Mouse (Mus musculus) thymus, adult 2 months (tissue): ENCODE data around the gene Pglyrp1.
A peak's percentile ranks its signal among the peaks of the same experiment; 100 is the strongest.

ENCODE experiments used
- CTCF ChIP-seq: fragments of 200-500 bp; IDR thresholded peaks from 2 replicates; pipeline ENCODE4 v1.5.1; 2012; ENCODE audit warnings: mild to moderate bottlenecking, control low read depth, low read length, moderate library complexity, borderline replicate concordance; ENCODE audit not compliant: control insufficient read depth, poor library complexity, insufficient read depth; ENCODE audit errors: extremely low read depth
- POLR2A ChIP-seq: fragments of 200-500 bp; IDR thresholded peaks from 2 replicates; pipeline ENCODE4 v1.6.1; 2012; ENCODE audit warnings: mild to moderate bottlenecking, low read length, control low read depth, moderate library complexity; ENCODE audit not compliant: control insufficient read depth, poor library complexity, insufficient read depth; ENCODE audit errors: extremely low read depth

GRCm38 (mm10) chr7:18891872-18892599 is 20.9 kb downstream of the Pglyrp1 start:
- TF ChIP-seq CTCF = peak; percentile 94
- 0 out of 2 replicates have a peak, but pooled peaks have one; percentile 32 for TF ChIP-seq POLR2A
